Mouse (Mus musculus): ENCODE measurements around the gene Hrc. TPM values are rescaled to one million over a fixed set of nuclear protein-coding genes. Genes with fewer than 3 reads are reported as not detected.

Hrc gene
- polyA plus RNA-seq, 1 experiment from 2014 or later: 0.68 TPM

GRCm38 (mm10) chr7:45337469-45337868 is 2.4 kb downstream of the Hrc start:
- ATAC-seq (ENCODE audit: low FRiP score): no peak
- Histone ChIP-seq H3K27me3 (ENCODE audit: control insufficient read depth, insufficient read depth, low read length) (peaks cover 5% of the 10 kb centered on the region), H3K9me3 (ENCODE audit: control insufficient read depth, low read length) (no peaks in the 10 kb centered on the region), H3K36me3 (ENCODE audit: control insufficient read depth, insufficient read depth, low read length) (no peaks in the 10 kb centered on the region), H3K4me2 (replicated peaks; ENCODE audit: low read depth, low read length) (no peak overlapping the region), H3K4me3 (ENCODE audit: low read depth, low read length) (no peak overlapping the region), H3K4me1 (replicated peaks; ENCODE audit: control insufficient read depth, insufficient read depth, low read length) (peaks cover 11% of the 10 kb centered on the region), H3K9ac (ENCODE audit: low read depth, low read length) (no peak overlapping the region), H3K27ac (ENCODE audit: low read depth, low read length) (no peak overlapping the region)
- DNase-seq (ENCODE audit: low spot score): no peak
- 9% methylated on average over 4 of the region's 4 CpGs for WGBS

GRCm38 (mm10) chr7:45338161-45338911 is 3.2 kb downstream of the Hrc start:
- Histone ChIP-seq H3K27ac (ENCODE audit: low read depth, low read length) (no peak overlapping the region), H3K36me3 (ENCODE audit: control insufficient read depth, insufficient read depth, low read length) (no peaks in the 10 kb centered on the region), H3K4me3 (ENCODE audit: low read depth, low read length) (no peak overlapping the region), H3K9ac (ENCODE audit: low read depth, low read length) (no peak overlapping the region), H3K4me2 (replicated peaks; ENCODE audit: low read depth, low read length) (peak overlapping the region; percentile 94), H3K9me3 (ENCODE audit: control insufficient read depth, low read length) (no peaks in the 10 kb centered on the region), H3K27me3 (ENCODE audit: control insufficient read depth, insufficient read depth, low read length) (peaks cover 5% of the 10 kb centered on the region), H3K4me1 (replicated peaks; ENCODE audit: control insufficient read depth, insufficient read depth, low read length) (peaks cover 6% of the 10 kb centered on the region)
- WGBS: under 1% methylated on average over 14 of the region's 14 CpGs
- no peak for ATAC-seq (ENCODE audit: low FRiP score)
- peak; percentile 29 for DNase-seq (ENCODE audit: low spot score)

GRCm38 (mm10) chr7:45339410-45340065 is 4.4 kb downstream of the Hrc start:
- H3K27me3 ChIP-seq (ENCODE audit: control insufficient read depth, insufficient read depth, low read length): peaks cover 3% of the 10 kb centered on the region
- H3K4me2 ChIP-seq (replicated peaks; ENCODE audit: low read depth, low read length): peak overlapping the region; percentile 94
- no peaks in the 10 kb centered on the region for H3K36me3 ChIP-seq (ENCODE audit: control insufficient read depth, insufficient read depth, low read length)
- peak overlapping the region; percentile 65 for H3K9ac ChIP-seq (ENCODE audit: low read depth, low read length)
- DNase-seq (ENCODE audit: low spot score): peak; percentile 85
- no peaks in the 10 kb centered on the region for H3K9me3 ChIP-seq (ENCODE audit: control insufficient read depth, low read length)
- ATAC-seq (ENCODE audit: low FRiP score): peak; percentile 86
- peak overlapping the region; percentile 33; the same call in 1 of the 2 replicates for H3K27ac ChIP-seq (ENCODE audit: low read depth, low read length)
- under 1% methylated on average over 37 of the region's 39 CpGs for WGBS
- peak overlapping the region; percentile 47 for H3K4me3 ChIP-seq (ENCODE audit: low read depth, low read length)
- H3K4me1 ChIP-seq (replicated peaks; ENCODE audit: control insufficient read depth, insufficient read depth, low read length): peaks cover 6% of the 10 kb centered on the region

GRCm38 (mm10) chr7:45340066-45340442 is 5.0 kb downstream of the Hrc start:
- no peak for ATAC-seq (ENCODE audit: low FRiP score)
- H3K4me2 ChIP-seq (replicated peaks; ENCODE audit: low read depth, low read length): peak overlapping the region; percentile 94
- peak overlapping the region; percentile 45; the same call in 1 of the 2 replicates for H3K9ac ChIP-seq (ENCODE audit: low read depth, low read length)
- H3K36me3 ChIP-seq (ENCODE audit: control insufficient read depth, insufficient read depth, low read length): no peaks in the 10 kb centered on the region
- peaks cover 4% of the 10 kb centered on the region for H3K4me1 ChIP-seq (replicated peaks; ENCODE audit: control insufficient read depth, insufficient read depth, low read length)
- 2% methylated on average over 11 of the region's 11 CpGs for WGBS
- no peak for DNase-seq (ENCODE audit: low spot score)
- no peaks in the 10 kb centered on the region for H3K9me3 ChIP-seq (ENCODE audit: control insufficient read depth, low read length)
- peaks cover 3% of the 10 kb centered on the region for H3K27me3 ChIP-seq (ENCODE audit: control insufficient read depth, insufficient read depth, low read length)
- H3K4me3 ChIP-seq (ENCODE audit: low read depth, low read length): peak overlapping the region; percentile 47
- H3K27ac ChIP-seq (ENCODE audit: low read depth, low read length): 0 out of 2 replicates have a peak overlapping the region, but pooled peaks have one; percentile 17

- DNase-seq (ENCODE audit: low spot score) (peak; percentile 67), ATAC-seq (ENCODE audit: low FRiP score) (no peak)
- Histone ChIP-seq H3K27me3 (ENCODE audit: control insufficient read depth, insufficient read depth, low read length) (peaks cover 3% of the 10 kb centered on the region), H3K27ac (ENCODE audit: low read depth, low read length) (no peak overlapping the region), H3K36me3 (ENCODE audit: control insufficient read depth, insufficient read depth, low read length) (no peaks in the 10 kb centered on the region), H3K4me2 (replicated peaks; ENCODE audit: low read depth, low read length) (peak overlapping the region; percentile 94), H3K9ac (ENCODE audit: low read depth, low read length) (no peak overlapping the region; the same call in 1 of the 2 replicates), H3K4me1 (replicated peaks; ENCODE audit: control insufficient read depth, insufficient read depth, low read length) (peaks cover 4% of the 10 kb centered on the region), H3K4me3 (ENCODE audit: low read depth, low read length) (peak overlapping the region; percentile 47; the same call in 1 of the 2 replicates), H3K9me3 (ENCODE audit: control insufficient read depth, low read length) (no peaks in the 10 kb centered on the region)
- 2% methylated on average over 11 of the region's 11 CpGs for WGBS
Observed at GRCm38 (mm10) chr7:45340669-45341068, 5.6 kb downstream of the Hrc start.

GRCm38 (mm10) chr7:45341303-45341702 is 6.2 kb downstream of the Hrc start:
- DNase-seq (ENCODE audit: low spot score) (peak; percentile 84), ATAC-seq (ENCODE audit: low FRiP score) (no peak)
- no peak overlapping the region for H3K9ac ChIP-seq (ENCODE audit: low read depth, low read length)
- peaks cover 4% of the 10 kb centered on the region for H3K4me1 ChIP-seq (replicated peaks; ENCODE audit: control insufficient read depth, insufficient read depth, low read length)
- no peaks in the 10 kb centered on the region for H3K9me3 ChIP-seq (ENCODE audit: control insufficient read depth, low read length)
- H3K4me2 ChIP-seq (replicated peaks; ENCODE audit: low read depth, low read length): no peak overlapping the region
- no peaks in the 10 kb centered on the region for H3K36me3 ChIP-seq (ENCODE audit: control insufficient read depth, insufficient read depth, low read length)
- peaks cover 3% of the 10 kb centered on the region for H3K27me3 ChIP-seq (ENCODE audit: control insufficient read depth, insufficient read depth, low read length)
- no peak overlapping the region for H3K4me3 ChIP-seq (ENCODE audit: low read depth, low read length)
- 2% methylated on average over 8 of the region's 8 CpGs for WGBS
- H3K27ac ChIP-seq (ENCODE audit: low read depth, low read length): no peak overlapping the region

- no peak overlapping the region for H3K4me2 ChIP-seq (replicated peaks; ENCODE audit: low read depth, low read length)
- H3K4me1 ChIP-seq (replicated peaks; ENCODE audit: control insufficient read depth, insufficient read depth, low read length): peaks cover 4% of the 10 kb centered on the region
- 91% methylated on average over 11 of the region's 11 CpGs for WGBS
- H3K9me3 ChIP-seq (ENCODE audit: control insufficient read depth, low read length): no peaks in the 10 kb centered on the region
- H3K9ac ChIP-seq (ENCODE audit: low read depth, low read length): no peak overlapping the region
- no peak for DNase-seq (ENCODE audit: low spot score)
- ATAC-seq (ENCODE audit: low FRiP score): no peak
- no peak overlapping the region for H3K27ac ChIP-seq (ENCODE audit: low read depth, low read length)
- H3K27me3 ChIP-seq (ENCODE audit: control insufficient read depth, insufficient read depth, low read length): peaks cover 3% of the 10 kb centered on the region
- H3K4me3 ChIP-seq (ENCODE audit: low read depth, low read length): no peak overlapping the region
- no peaks in the 10 kb centered on the region for H3K36me3 ChIP-seq (ENCODE audit: control insufficient read depth, insufficient read depth, low read length)
Observed at GRCm38 (mm10) chr7:45342081-45342480, 7.0 kb downstream of the Hrc start.

GRCm38 (mm10) chr7:45343543-45343942 is 8.5 kb downstream of the Hrc start:
- WGBS: 22% methylated on average over 13 of the region's 13 CpGs
- DNase-seq (ENCODE audit: low spot score): peak; percentile 45

More at GRCm38 (mm10) chr7:45343543-45343942, 8.5 kb downstream of the Hrc start:
- Histone ChIP-seq H3K9me3 (ENCODE audit: control insufficient read depth, low read length) (no peaks in the 10 kb centered on the region), H3K4me3 (ENCODE audit: low read depth, low read length) (no peak overlapping the region), H3K4me2 (replicated peaks; ENCODE audit: low read depth, low read length) (no peak overlapping the region), H3K27me3 (ENCODE audit: control insufficient read depth, insufficient read depth, low read length) (no peaks in the 10 kb centered on the region; the same call in 1 of the 2 replicates), H3K9ac (ENCODE audit: low read depth, low read length) (no peak overlapping the region), H3K4me1 (replicated peaks; ENCODE audit: control insufficient read depth, insufficient read depth, low read length) (peaks cover 4% of the 10 kb centered on the region), H3K27ac (ENCODE audit: low read depth, low read length) (no peak overlapping the region), H3K36me3 (ENCODE audit: control insufficient read depth, insufficient read depth, low read length) (no peaks in the 10 kb centered on the region)
- ATAC-seq (ENCODE audit: low FRiP score): no peak

Data from hindbrain, embryonic 11.5 days (tissue).